Mouse (Mus musculus) gastrocnemius, postnatal 25 days (tissue): ENCODE measurements at regions not wholly inside any gene's neighbourhood (a gene's known extent, or its start where the extent isn't known, plus 50 kb on each side); places are given as distances from the start of the nearest gene placed in this dataset.

Experiments
- DNase-seq: peaks from one replicate; pipeline ENCODE4 v3.0.0; 2022

GRCm38 (mm10) chr1:63851476-63852094 lies 82.5 kb upstream of the 4933402D24Rik start:
- no peak for DNase-seq

GRCm38 (mm10) chr1:63850262-63850661 lies 81.2 kb upstream of the 4933402D24Rik start:
- DNase-seq, result no peak

- no peak for DNase-seq
Measured at GRCm38 (mm10) chr1:63828174-63828844, 59.2 kb upstream of the 4933402D24Rik start.

GRCm38 (mm10) chr1:63820614-63821270 lies 51.7 kb upstream of the 4933402D24Rik start:
- no peak for DNase-seq

- DNase-seq, result no peak
Measured at GRCm38 (mm10) chr1:63819536-63820254, 50.6 kb upstream of the 4933402D24Rik start.
